Mouse (Mus musculus) frontal cortex, postnatal 14 days (tissue): ENCODE measurements at regions not wholly inside any gene's neighbourhood (a gene's known extent, or its start where the extent isn't known, plus 50 kb on each side); places are given as distances from the start of the nearest gene placed in this dataset.
A peak's percentile ranks its signal among the peaks of the same experiment; 100 is the strongest.

ENCODE experiments used
- DNase-seq, 2 experiments: peaks; one replicate each; pipeline ENCODE4 v3.0.0; 2022; ENCODE audit warnings: low spot score in 2 of 2

GRCm38 (mm10) chr8:115942731-115943509 is 235.3 kb upstream of the Maf start:
- peak; percentile 8 to 14 for DNase-seq

DNA sequence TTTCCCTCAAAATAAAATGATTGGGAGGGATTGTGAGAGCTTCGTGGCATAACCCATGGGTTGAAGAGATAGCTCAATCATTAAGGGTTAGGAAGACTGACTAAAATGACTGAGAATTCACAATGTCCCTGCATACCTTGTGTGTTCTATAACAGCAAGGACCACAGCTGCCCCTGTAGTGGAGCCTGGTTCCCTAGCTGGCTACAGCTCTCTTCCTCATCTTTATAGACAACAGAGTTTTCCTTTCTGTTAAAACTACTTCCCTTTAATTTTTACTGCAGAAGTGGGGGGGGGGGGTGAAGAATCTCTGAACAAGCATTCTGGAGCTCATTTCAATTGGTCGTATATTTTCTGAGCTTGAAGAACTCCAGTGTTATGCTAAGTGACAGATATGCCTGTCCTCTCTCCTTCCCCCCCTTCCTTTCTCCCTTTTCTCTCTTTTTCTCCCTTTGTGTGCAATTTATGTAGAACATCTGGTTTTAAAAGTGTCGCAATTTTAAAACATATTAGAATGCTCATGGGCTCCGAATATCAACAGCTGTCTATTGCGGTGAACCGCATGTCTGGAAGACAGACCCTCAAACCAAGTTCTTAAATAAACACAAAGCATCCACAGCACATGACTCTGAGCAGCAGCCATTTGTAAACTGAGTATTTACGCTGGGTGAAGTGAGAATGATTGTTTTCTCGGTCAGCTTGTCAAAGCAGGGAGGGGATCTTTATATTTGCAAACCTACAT is 222.0 kb upstream of the Maf start:
- DNase-seq, result no peak

DNA sequence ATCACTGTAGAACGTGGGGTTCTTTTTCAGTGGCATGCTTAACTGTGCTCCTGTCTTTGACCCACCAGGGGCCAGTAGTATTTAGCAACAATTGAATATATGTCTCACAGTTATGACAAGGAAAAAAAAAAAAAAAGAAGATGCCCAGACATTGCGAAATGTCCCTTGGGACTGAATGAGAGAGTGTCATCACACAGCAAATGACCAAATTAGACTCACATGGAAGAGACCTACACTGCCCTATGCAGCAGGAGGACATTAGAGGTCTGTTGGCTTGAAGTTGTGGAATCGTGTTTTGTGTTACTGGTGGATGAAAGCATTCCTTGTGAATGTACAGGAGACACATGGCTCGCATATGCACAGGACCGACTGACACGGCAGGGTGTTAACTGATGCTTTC is 214.3 kb upstream of the Maf start:
- no peak for DNase-seq

DNA sequence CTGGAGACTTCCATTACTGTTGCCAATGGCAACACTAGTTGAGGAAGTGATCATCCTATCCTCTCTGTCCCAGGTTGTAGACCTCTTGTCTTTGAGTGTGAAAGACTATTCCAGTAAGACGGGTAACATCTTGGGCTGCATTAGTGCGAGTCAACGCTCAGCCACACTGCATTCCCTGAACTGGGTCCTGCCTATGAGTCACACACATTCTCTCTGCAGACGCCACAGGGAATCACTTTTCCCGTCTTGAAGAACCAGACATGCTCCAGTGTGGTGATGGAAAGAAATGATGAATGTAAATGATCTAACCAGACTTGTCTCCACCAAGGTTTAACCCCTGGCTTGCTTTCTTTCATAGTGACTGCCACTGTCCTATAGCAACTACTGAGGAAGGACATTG is 199.1 kb upstream of the Maf start:
- no peak for DNase-seq

DNA sequence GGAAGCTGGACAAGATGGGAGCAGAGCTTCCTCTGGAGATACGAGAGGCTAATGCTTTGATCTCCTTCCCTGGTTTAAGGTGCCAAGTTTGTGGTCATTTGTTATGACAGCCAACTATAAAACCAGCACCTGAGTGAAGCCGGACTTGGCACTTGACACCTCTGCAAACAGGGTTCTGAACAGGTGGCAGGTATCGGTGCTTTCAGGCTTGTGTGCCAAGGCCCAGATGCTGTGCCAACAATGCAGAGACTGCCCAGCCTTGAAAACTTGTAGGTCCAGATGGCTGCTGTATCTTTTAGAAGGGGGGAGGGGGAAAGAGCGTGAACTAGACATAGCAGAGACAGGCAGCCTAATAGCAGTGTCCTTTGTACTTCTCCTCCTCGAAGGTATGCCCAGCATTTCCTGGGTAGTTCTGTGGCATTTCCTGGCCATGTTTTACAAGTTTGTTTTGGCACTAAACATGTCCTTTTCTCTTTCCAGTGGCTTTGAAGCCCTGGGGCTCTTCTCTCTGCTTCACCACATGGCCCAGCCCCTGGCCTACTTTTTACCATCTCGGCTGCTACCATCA is 196.3 kb upstream of the Maf start:
- DNase-seq, result no peak

DNA sequence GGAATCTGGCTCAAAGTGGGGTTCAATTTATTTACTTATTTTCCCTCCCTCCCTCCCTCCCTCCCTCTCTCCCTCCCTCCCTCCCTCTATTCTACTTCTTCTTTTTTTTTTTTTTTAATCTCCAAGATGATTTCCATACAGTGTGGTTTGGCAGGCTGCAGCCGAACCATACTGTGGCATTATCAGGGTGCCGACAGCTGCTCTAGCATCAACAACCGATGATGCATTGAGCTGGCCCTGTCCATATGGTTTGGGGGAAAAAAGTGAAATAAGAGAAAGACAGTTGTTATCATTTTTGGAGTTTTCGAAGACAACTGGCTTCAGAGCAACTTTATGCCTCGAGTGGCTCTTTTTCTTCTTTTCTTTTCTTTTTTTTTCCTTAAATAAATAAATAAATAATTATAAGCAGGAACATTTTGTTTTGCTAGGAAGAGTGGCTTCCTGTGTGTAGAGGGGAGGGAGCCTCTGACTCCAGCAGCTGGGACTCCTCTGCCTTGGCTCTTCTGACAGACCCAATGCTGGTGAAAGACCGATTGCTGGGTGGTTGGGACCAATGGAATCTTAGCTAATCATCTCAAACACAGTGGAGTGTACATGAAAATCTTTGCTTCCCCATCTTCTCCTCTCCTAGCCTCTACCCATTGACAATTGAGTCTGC is 190.1 kb upstream of the Maf start:
- no peak for DNase-seq

- DNase-seq, result no peak
Observed at GRCm38 (mm10) chr8:115897086-115897485, 189.5 kb upstream of the Maf start.

- DNase-seq, result no peak
Observed at GRCm38 (mm10) chr8:115896066-115896465, 188.5 kb upstream of the Maf start.

DNA sequence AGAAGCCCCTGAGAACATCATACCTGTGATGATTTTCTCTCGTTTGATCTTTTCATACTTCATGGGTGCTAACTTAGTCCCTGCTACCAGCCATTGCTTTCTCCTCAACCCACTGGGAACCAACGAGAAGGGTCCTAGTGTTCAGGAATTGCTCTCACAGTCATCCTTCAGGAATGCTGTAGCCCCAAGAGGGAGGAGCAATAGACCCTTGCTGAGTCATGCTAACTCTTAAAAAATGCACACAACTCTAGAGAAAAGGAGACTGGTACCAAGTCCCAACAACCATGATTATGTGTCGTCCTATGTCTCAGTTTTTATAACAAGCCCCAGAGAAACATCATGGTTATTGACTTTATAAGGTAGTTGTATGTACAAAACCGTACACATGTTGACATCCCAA is 180.7 kb upstream of the Maf start:
- DNase-seq, result no peak

DNA sequence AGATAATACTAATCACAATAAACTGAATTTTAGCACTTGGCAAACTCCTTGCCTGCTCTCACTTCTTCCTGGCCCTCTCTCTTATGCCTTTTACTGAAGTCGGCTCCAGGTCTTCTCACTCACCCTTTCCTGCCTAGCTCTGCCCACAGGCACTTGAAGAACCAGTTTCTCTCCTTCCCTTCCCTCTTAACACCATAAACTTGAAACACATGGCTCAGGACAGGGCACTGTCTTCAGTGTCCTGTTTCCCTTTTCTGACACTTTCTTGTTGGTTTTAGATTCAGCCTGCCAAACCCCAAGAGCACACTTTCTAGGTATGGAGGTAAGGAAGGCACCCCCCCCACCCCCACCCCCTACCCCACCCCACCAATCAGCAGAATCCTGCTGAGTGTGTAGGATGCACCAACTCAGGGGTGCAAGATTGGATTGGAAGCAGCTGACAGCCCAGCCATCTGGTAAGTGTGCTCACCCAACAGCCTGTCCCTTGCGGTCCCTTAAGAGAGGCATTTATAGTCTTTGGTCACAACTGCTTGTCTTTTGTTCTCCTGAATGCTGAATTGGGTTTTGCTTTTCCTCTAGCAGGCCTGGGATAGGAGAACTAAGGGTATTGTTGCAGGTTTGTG is 177.6 kb upstream of the Maf start:
- DNase-seq, result no peak

GRCm38 (mm10) chr8:115883808-115884207 is 176.2 kb upstream of the Maf start:
- no peak for DNase-seq

DNA sequence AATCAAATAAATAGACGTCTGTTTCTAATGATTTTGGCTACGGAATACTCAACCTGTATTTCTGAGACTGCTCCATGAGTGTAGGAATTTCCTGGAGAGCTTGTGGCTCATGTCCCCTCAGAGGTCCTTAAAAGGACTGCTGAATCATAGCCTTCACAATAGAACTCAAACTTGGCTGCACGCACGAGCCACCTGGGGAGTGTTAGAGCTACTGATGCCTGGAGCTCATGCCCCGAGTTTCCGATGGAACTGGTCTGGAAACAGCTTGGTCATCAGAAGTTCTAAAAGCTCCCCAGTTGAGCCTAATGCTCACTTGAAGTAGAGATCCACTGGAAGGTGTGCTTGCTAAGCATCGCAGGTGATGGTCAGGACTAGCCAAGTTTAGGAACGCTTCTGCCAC is 174.3 kb upstream of the Maf start:
- DNase-seq, result no peak

- DNase-seq, result no peak
Observed at GRCm38 (mm10) chr8:115874789-115875188, 167.2 kb upstream of the Maf start.

DNA sequence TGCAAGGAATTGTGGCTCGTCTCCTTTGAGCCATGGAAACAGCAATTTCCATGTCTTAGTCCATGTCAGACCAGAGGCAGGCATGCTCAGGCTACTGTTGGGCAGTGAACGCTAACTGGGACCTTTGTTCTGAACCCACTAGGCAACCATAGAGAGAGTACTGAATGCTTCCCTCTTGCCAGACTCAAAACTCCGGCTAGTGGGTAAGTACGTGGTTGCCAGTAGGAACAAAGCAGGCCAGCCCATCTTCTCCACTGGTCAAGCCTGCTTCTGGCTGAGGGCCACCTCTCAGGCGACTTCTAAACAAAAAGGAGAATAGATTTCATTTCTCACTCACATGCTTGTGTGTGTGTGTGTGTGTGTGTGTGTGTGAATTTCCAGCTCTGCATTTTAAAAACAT is 163.8 kb upstream of the Maf start:
- no peak for DNase-seq

DNA sequence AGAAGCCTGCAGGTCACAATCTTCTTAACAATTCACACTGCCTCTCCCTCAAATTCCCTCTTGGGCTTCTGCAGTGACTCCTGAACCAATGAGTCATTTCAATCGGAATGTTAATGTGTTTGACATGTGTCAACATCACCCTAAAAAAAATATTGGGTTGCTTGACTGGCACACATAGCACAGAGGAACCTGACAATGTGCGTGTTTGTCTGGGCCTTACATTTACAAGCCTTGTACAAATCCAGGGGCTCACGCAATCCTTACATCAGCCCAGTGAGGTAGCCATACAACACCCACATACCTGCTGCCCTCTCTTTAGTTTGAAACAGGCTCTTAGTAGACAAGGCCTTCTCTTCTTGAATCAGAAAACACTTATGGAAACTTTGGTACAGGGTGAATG is 153.8 kb upstream of the Maf start:
- DNase-seq, result no peak

DNA sequence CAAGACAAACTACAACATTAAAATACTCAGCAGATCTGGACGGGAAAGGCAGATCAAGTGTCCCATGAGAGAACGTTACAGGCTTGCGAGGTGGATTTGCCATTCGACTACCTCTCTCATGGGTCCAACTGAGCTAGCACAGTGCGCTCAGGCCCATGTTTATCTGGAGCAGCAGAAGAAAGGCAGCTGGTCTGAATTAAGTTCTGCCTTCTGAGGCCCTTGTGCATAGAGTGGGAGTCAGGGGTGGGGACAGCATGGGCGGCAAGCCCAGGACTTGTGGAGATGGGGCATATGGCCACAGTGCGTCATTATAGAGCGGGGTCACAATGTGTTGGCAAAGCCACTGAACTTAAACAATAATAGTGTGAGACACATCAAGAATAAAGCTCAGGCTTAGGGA is 151.8 kb upstream of the Maf start:
- no peak for DNase-seq

DNA sequence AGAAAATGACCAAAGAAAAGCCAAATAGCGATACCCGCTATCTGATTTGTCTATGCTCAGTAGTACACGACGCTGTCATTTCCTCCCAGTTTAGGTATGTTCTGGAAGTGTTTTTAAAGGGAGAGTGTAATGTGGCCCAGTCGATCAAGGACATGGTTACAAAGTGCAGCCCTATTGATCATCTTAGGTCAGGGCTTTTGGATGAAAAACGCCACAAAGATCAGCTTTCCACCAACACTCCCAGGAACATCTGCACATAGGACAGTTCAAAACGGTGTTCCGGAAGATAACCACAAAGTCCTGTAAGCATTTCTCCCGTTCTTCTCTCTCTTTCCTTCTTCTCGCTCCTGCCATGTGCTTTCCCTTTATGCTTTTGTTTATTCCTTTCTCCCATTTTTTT is 149.2 kb upstream of the Maf start:
- no peak for DNase-seq

- no peak for DNase-seq
Observed at GRCm38 (mm10) chr8:115855934-115856629, 148.5 kb upstream of the Maf start.

- no peak for DNase-seq
Observed at GRCm38 (mm10) chr8:115854209-115854900, 146.8 kb upstream of the Maf start.

DNA sequence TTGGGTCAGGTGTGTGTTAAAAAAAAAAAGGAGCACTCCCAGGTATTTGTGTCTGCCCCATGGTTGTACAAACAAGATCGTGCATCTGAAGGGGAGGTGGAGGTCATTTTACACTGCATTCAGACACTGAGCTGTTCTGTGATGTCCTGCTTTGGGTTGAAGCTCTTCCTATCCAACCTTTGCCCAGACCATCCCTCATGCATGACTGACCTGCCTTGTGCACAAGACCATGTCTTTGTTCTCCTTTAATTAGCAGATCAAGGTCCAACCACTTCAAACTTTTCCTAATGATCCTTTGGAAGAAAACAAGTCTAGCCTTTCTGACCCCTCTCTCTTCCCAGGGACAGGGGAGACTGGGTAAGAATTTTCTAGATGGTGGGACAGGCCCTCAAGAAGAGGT is 143.0 kb upstream of the Maf start:
- DNase-seq, result no peak

DNA sequence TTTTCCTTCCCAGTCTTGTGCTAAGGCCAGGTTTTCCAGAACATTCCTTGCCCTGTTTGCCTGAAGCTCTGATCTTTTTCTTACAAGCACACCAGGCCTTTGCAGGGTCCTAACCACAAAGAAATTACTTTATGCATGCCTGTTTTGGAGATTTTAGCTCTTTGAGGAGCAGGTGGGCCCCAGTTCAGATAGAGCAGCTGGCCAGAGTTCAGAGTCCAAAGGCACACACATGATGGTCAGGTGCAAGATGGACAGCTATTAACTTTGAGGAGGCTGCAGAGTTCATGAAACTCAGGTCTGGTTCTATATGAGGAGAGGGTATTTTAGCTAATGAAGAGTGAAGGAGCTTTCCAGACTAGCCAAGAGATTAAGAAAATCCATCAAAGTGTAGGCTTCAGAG is 125.8 kb upstream of the Maf start:
- no peak for DNase-seq
